Mouse (Mus musculus): ENCODE measurements around the gene Spata16. TPM values are rescaled to one million over a fixed set of nuclear protein-coding genes. Genes with fewer than 3 reads are reported as not detected.

Spata16 gene
- polyA plus RNA-seq, 1 experiment from 2014 or later = not detected

GRCm38 (mm10) chr3:26814307-26814706, 176.9 kb downstream of the Spata16 start:
- no peak overlapping the region for H3K9ac ChIP-seq (ENCODE audit: low read depth, low read length)
- H3K27ac ChIP-seq (replicated peaks; ENCODE audit: low read depth, low read length) = no peak overlapping the region
- ATAC-seq (ENCODE audit: low read depth) (no peak), DNase-seq (ENCODE audit: low spot score) (no peak)
- no peaks in the 10 kb centered on the region for H3K36me3 ChIP-seq (ENCODE audit: control insufficient read depth, insufficient read depth, low read length)
- H3K4me1 ChIP-seq (ENCODE audit: control insufficient read depth, insufficient read depth, low read length) = no peaks in the 10 kb centered on the region
- 80% methylated on average over 8 of the region's 8 CpGs for WGBS
- H3K4me2 ChIP-seq (ENCODE audit: low read depth, low read length) = no peak overlapping the region
- H3K9me3 ChIP-seq (ENCODE audit: control insufficient read depth, low read length) = no peaks in the 10 kb centered on the region
- H3K4me3 ChIP-seq (ENCODE audit: low read depth, low read length) = no peak overlapping the region
- H3K27me3 ChIP-seq (replicated peaks; ENCODE audit: control insufficient read depth, insufficient read depth, low read length) = no peaks in the 10 kb centered on the region

- H3K27ac ChIP-seq (replicated peaks; ENCODE audit: low read depth, low read length) = no peak overlapping the region
- H3K4me1 ChIP-seq (ENCODE audit: control insufficient read depth, insufficient read depth, low read length) = no peaks in the 10 kb centered on the region
- DNase-seq (ENCODE audit: low spot score) = no peak
- no peak overlapping the region for H3K4me3 ChIP-seq (ENCODE audit: low read depth, low read length)
- no peaks in the 10 kb centered on the region for H3K9me3 ChIP-seq (ENCODE audit: control insufficient read depth, low read length)
- H3K9ac ChIP-seq (ENCODE audit: low read depth, low read length) = no peak overlapping the region
- H3K36me3 ChIP-seq (ENCODE audit: control insufficient read depth, insufficient read depth, low read length) = no peaks in the 10 kb centered on the region
- no peaks in the 10 kb centered on the region for H3K27me3 ChIP-seq (replicated peaks; ENCODE audit: control insufficient read depth, insufficient read depth, low read length)
- no peak for ATAC-seq (ENCODE audit: low read depth)
- 91% methylated on average over 5 of the region's 5 CpGs for WGBS
- no peak overlapping the region for H3K4me2 ChIP-seq (ENCODE audit: low read depth, low read length)
Observed at GRCm38 (mm10) chr3:26815764-26816163, 178.3 kb downstream of the Spata16 start.

DNA sequence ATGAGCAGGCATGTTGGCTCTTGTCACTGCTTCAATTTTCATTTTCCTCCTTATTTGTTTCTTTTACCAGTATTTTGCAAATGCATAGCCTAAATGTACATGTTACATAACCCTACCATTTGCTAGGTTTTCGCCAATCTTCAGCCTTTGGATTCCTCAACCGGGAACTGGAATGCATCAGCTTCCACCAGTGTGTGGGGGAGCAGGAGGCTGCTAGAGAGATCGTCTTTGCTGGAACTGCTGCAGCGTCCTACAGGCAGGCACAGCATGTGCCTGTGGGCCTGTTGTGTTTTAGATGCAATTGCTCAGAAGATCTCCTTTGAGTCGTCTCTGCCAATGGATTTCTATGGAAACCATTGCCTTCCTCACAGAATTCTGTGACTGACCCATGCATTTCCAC, 182.0 kb downstream of the Spata16 start:
- no peak for DNase-seq (ENCODE audit: low spot score)
- H3K27ac ChIP-seq (replicated peaks; ENCODE audit: low read depth, low read length) = no peak overlapping the region
- H3K9me3 ChIP-seq (ENCODE audit: control insufficient read depth, low read length) = no peaks in the 10 kb centered on the region
- H3K4me2 ChIP-seq (ENCODE audit: low read depth, low read length) = no peak overlapping the region
- no peak for ATAC-seq (ENCODE audit: low read depth)
- no peak overlapping the region for H3K9ac ChIP-seq (ENCODE audit: low read depth, low read length)
- H3K4me1 ChIP-seq (ENCODE audit: control insufficient read depth, insufficient read depth, low read length) = no peaks in the 10 kb centered on the region
- no peaks in the 10 kb centered on the region for H3K27me3 ChIP-seq (replicated peaks; ENCODE audit: control insufficient read depth, insufficient read depth, low read length)
- 58% methylated on average over 5 of the region's 5 CpGs for WGBS
- no peak overlapping the region for H3K4me3 ChIP-seq (ENCODE audit: low read depth, low read length)
- no peaks in the 10 kb centered on the region for H3K36me3 ChIP-seq (ENCODE audit: control insufficient read depth, insufficient read depth, low read length)

DNA sequence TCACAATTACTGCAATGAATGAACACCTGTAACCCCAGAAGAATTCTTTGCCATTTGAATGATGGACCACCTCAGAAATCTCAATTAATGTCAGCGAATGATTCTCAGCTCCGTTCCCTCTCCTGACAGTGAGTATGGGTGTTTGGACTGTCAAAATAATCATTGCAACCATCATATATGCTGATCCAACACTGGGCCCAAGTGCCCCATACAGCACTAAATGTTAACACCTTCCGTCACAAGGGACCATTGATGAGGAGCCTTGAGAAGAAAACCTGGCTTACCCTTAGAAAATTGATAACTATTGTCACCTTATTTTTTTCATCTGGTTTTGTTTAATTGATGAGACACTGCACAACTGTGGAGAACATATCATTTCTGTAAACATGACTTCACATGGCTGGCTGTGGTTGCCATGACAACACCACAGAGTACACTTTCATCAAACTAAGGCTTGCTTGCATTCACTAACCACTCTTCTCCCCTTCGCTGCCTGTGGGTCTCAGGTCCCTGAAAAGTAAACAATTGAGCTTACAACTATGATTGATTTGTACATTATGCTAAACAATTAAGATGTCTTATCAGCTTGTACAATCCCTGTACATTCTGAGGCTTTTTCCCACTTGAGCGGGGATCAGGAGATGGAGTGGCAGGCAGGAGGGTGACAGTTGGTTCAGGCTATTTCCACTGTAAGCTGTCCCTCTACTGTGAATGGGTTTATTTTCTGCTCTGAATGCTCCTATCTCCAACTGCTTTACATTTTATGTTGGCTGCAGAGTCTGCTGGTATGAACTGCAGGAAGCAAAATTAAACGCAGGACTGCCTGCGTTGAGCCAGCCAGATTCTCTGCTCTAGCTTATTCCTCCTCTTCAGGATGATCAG, 189.8 kb downstream of the Spata16 start:
- no peaks in the 10 kb centered on the region for H3K4me1 ChIP-seq (ENCODE audit: control insufficient read depth, insufficient read depth, low read length)
- no peaks in the 10 kb centered on the region for H3K36me3 ChIP-seq (ENCODE audit: control insufficient read depth, insufficient read depth, low read length)
- WGBS = 83% methylated on average over 7 of the region's 7 CpGs
- H3K9me3 ChIP-seq (ENCODE audit: control insufficient read depth, low read length) = no peaks in the 10 kb centered on the region
- H3K27me3 ChIP-seq (replicated peaks; ENCODE audit: control insufficient read depth, insufficient read depth, low read length) = no peaks in the 10 kb centered on the region
- H3K27ac ChIP-seq (replicated peaks; ENCODE audit: low read depth, low read length) = no peak overlapping the region
- ATAC-seq (ENCODE audit: low read depth) = no peak
- H3K9ac ChIP-seq (ENCODE audit: low read depth, low read length) = no peak overlapping the region
- no peak for DNase-seq (ENCODE audit: low spot score)
- no peak overlapping the region for H3K4me3 ChIP-seq (ENCODE audit: low read depth, low read length)
- no peak overlapping the region for H3K4me2 ChIP-seq (ENCODE audit: low read depth, low read length)

DNA sequence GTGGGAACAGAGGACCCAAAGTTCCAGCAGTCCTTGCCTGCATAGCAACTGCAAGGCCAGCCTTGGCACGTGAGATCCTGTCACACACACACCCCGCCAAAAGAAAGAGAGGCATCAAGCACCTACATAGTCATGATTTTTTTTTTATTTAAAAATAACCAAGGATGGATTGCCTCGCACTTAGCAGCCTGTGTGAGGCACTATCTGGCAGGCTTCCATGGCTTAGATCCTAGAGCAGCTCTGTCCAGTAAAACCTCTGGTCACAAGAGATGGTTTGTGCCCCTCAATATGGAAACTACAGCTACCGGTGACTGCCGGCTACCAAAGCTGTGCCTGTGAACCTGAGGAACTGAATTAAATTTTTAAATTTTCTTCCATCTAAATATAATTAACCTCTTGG, 195.5 kb downstream of the Spata16 start:
- ATAC-seq (ENCODE audit: low read depth) (no peak), DNase-seq (ENCODE audit: low spot score) (no peak)
- Histone ChIP-seq H3K9ac (ENCODE audit: low read depth, low read length) (no peak overlapping the region), H3K27ac (replicated peaks; ENCODE audit: low read depth, low read length) (no peak overlapping the region), H3K4me1 (ENCODE audit: control insufficient read depth, insufficient read depth, low read length) (no peaks in the 10 kb centered on the region), H3K36me3 (ENCODE audit: control insufficient read depth, insufficient read depth, low read length) (no peaks in the 10 kb centered on the region), H3K9me3 (ENCODE audit: control insufficient read depth, low read length) (no peaks in the 10 kb centered on the region), H3K4me3 (ENCODE audit: low read depth, low read length) (no peak overlapping the region), H3K27me3 (replicated peaks; ENCODE audit: control insufficient read depth, insufficient read depth, low read length) (no peaks in the 10 kb centered on the region), H3K4me2 (ENCODE audit: low read depth, low read length) (no peak overlapping the region)
- WGBS = 84% methylated on average over 5 of the region's 5 CpGs

- H3K9me3 ChIP-seq (ENCODE audit: control insufficient read depth, low read length) = no peaks in the 10 kb centered on the region
- H3K4me3 ChIP-seq (ENCODE audit: low read depth, low read length) = no peak overlapping the region
- no peaks in the 10 kb centered on the region for H3K27me3 ChIP-seq (replicated peaks; ENCODE audit: control insufficient read depth, insufficient read depth, low read length)
- 73% methylated on average over 21 of the region's 21 CpGs for WGBS
- H3K36me3 ChIP-seq (ENCODE audit: control insufficient read depth, insufficient read depth, low read length) = no peaks in the 10 kb centered on the region
- DNase-seq (ENCODE audit: low spot score) (peak; percentile 59), ATAC-seq (ENCODE audit: low read depth) (peak; percentile 68; the same call in 1 of the 2 replicates)
- no peak overlapping the region for H3K27ac ChIP-seq (replicated peaks; ENCODE audit: low read depth, low read length)
- H3K4me1 ChIP-seq (ENCODE audit: control insufficient read depth, insufficient read depth, low read length) = no peaks in the 10 kb centered on the region
- no peak overlapping the region for H3K9ac ChIP-seq (ENCODE audit: low read depth, low read length)
- H3K4me2 ChIP-seq (ENCODE audit: low read depth, low read length) = no peak overlapping the region
Observed at GRCm38 (mm10) chr3:26834178-26835050, 197.0 kb downstream of the Spata16 start.

GRCm38 (mm10) chr3:26835051-26835755, 197.8 kb downstream of the Spata16 start:
- Histone ChIP-seq H3K27ac (replicated peaks; ENCODE audit: low read depth, low read length) (no peak overlapping the region), H3K9ac (ENCODE audit: low read depth, low read length) (no peak overlapping the region), H3K4me1 (ENCODE audit: control insufficient read depth, insufficient read depth, low read length) (no peaks in the 10 kb centered on the region), H3K9me3 (ENCODE audit: control insufficient read depth, low read length) (no peaks in the 10 kb centered on the region), H3K27me3 (replicated peaks; ENCODE audit: control insufficient read depth, insufficient read depth, low read length) (no peaks in the 10 kb centered on the region), H3K36me3 (ENCODE audit: control insufficient read depth, insufficient read depth, low read length) (no peaks in the 10 kb centered on the region), H3K4me2 (ENCODE audit: low read depth, low read length) (no peak overlapping the region), H3K4me3 (ENCODE audit: low read depth, low read length) (no peak overlapping the region)
- no peak for ATAC-seq (ENCODE audit: low read depth)
- 87% methylated on average over 17 of the region's 17 CpGs for WGBS
- no peak for DNase-seq (ENCODE audit: low spot score)

DNA sequence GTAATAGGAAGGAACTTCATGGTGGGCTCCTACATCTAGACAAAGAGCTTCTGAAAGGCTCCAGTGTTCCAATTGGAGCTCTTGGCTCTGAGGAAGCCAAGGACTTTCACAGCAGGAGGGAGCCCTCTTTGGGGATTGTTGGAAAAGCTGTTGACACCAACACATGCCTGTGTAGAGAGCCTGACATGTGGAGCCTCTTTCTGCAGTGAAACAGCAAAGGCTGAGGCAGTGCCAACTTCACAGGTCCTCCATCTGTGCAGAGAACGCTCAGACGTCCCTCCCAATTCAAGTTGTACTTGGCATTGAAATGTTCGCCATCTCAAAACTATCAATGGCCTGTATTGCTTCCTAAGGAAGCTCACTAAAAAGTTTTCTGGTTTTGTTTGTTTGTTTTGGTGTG, 207.6 kb downstream of the Spata16 start:
- no peak for DNase-seq (ENCODE audit: low spot score)
- WGBS = 84% methylated on average over 3 of the region's 3 CpGs
- no peak overlapping the region for H3K27ac ChIP-seq (replicated peaks; ENCODE audit: low read depth, low read length)
- no peak overlapping the region for H3K9ac ChIP-seq (ENCODE audit: low read depth, low read length)
- H3K4me2 ChIP-seq (ENCODE audit: low read depth, low read length) = no peak overlapping the region
- no peaks in the 10 kb centered on the region for H3K27me3 ChIP-seq (replicated peaks; ENCODE audit: control insufficient read depth, insufficient read depth, low read length)
- no peaks in the 10 kb centered on the region for H3K9me3 ChIP-seq (ENCODE audit: control insufficient read depth, low read length)
- no peak overlapping the region for H3K4me3 ChIP-seq (ENCODE audit: low read depth, low read length)
- H3K36me3 ChIP-seq (ENCODE audit: control insufficient read depth, insufficient read depth, low read length) = no peaks in the 10 kb centered on the region
- no peak for ATAC-seq (ENCODE audit: low read depth)
- H3K4me1 ChIP-seq (ENCODE audit: control insufficient read depth, insufficient read depth, low read length) = no peaks in the 10 kb centered on the region

Measured in embryonic facial prominence, embryonic 14.5 days (tissue).